Mouse (Mus musculus) limb, embryonic 14.5 days (tissue): ENCODE data around the gene Stxbp1. TPM values are rescaled to one million over a fixed set of nuclear protein-coding genes. Genes with fewer than 3 reads are reported as not detected.
A peak's percentile ranks its signal among the peaks of the same experiment; 100 is the strongest.

ENCODE experiments used
- ATAC-seq: fragments of 200-750 bp; cut with Nextera tagmentation; 2 replicates; pipeline ENCODE4 v1.8.0; 2017; ENCODE audit warnings: low read depth, moderate number of reproducible peaks, moderate TSS enrichment; ENCODE audit not compliant: low FRiP score
- DNase-seq: peaks from one replicate; pipeline ENCODE4 v3.0.0-alpha.2; 2015; ENCODE audit warnings: low spot score
- H3K27ac ChIP-seq: fragments of 300-500 bp; sonication (generic); replicated peaks from 2 replicates; pipeline ENCODE4 v1.5.1; 2014; ENCODE audit warnings: low read depth, mild to moderate bottlenecking, low read length, moderate library complexity, mixed read lengths
- H3K27me3 ChIP-seq: fragments of 300-500 bp; sonication (generic); 2 replicates; pipeline ENCODE4 v1.6.1; 2014; ENCODE audit warnings: low read length, mixed read lengths; ENCODE audit not compliant: control insufficient read depth, insufficient read depth
- H3K36me3 ChIP-seq: fragments of 300-500 bp; sonication (generic); 2 replicates; pipeline ENCODE4 v1.6.1; 2014; ENCODE audit warnings: mild to moderate bottlenecking, low read length, moderate library complexity, mixed read lengths; ENCODE audit not compliant: control insufficient read depth, insufficient read depth
- H3K4me1 ChIP-seq: fragments of 300-500 bp; sonication (generic); 2 replicates; pipeline ENCODE4 v1.6.1; 2014; ENCODE audit warnings: antibody characterized with exemption, low read length, mixed read lengths; ENCODE audit not compliant: control insufficient read depth, insufficient read depth
- H3K4me2 ChIP-seq: fragments of 300-500 bp; sonication (generic); replicated peaks from 2 replicates; pipeline ENCODE4 v1.6.1; 2014; ENCODE audit warnings: low read depth, mild to moderate bottlenecking, low read length, moderate library complexity; ENCODE audit not compliant: severe bottlenecking
- H3K4me3 ChIP-seq: fragments of 300-500 bp; sonication (generic); replicated peaks from 2 replicates; pipeline ENCODE4 v1.5.1; 2014; ENCODE audit warnings: low read length
- H3K9ac ChIP-seq: fragments of 300-500 bp; sonication (generic); 2 replicates; pipeline ENCODE4 v1.6.1; 2014; ENCODE audit warnings: mild to moderate bottlenecking, low read depth, low read length, moderate library complexity; ENCODE audit not compliant: severe bottlenecking
- H3K9me3 ChIP-seq: fragments of 300-500 bp; sonication (generic); 2 replicates; pipeline ENCODE4 v1.6.1; 2016; ENCODE audit warnings: low read length; ENCODE audit not compliant: control insufficient read depth
- POLR2A ChIP-seq: fragments of 200-500 bp; IDR thresholded peaks from 2 replicates; pipeline ENCODE4 v1.8.0; 2012; ENCODE audit warnings: inconsistent platforms, mild to moderate bottlenecking, moderate library complexity, borderline replicate concordance; ENCODE audit not compliant: insufficient read depth, insufficient read length; ENCODE audit errors: extremely low read depth
- WGBS: fragments of 180-500 bp; shearing (Covaris S2); extraction: QIAGEN DNeasy Blood & Tissue Kit; methylation state at CpG from one replicate; pipeline ENCODE4 v1.1.7; 2014; 5-methylcytosine and 5-hydroxymethylcytosine counted together
- polyA plus RNA-seq, 2 experiments: library from polyadenylated mRNA; depleted of rRNA in 1 of 2; stranded (reverse) in 1 of 2; unstranded in 1 of 2; fragments of >200 nt; fragmentation: Nextera tagmentation in 1 of 2; extraction: Ambion mirVana in 1 of 2; gene quantifications; 2 replicates each; pipeline versions ENCODE4 v1.2.1 to v1.2.3; 2012 to 2014

Gene Stxbp1
- polyA plus RNA-seq, 2 experiments = 15.8 to 22.2 TPM

- H3K27me3 ChIP-seq = no peaks in the 10 kb centered on the region
- WGBS = 78% methylated on average over 6 of the region's 6 CpGs
- H3K4me1 ChIP-seq = peaks cover 7% of the 10 kb centered on the region; the same call in 1 of the 2 replicates
- no peak overlapping the region for H3K4me3 ChIP-seq
- no peak for ATAC-seq
- no peak for TF ChIP-seq POLR2A
- no peaks in the 10 kb centered on the region for H3K9me3 ChIP-seq
- H3K27ac ChIP-seq = no peak overlapping the region
- no peak overlapping the region for H3K4me2 ChIP-seq
- DNase-seq = no peak
- H3K36me3 ChIP-seq = peaks cover 11% of the 10 kb centered on the region; the same call in 1 of the 2 replicates
- H3K9ac ChIP-seq = no peak overlapping the region
These were observed 24.4 kb downstream of the Stxbp1 start for GRCm38 (mm10) chr2:32822643-32823042.

GRCm38 (mm10) chr2:32821041-32821802 lies 25.8 kb downstream of the Stxbp1 start:
- Histone ChIP-seq H3K27ac (no peak overlapping the region), H3K27me3 (no peaks in the 10 kb centered on the region), H3K4me2 (no peak overlapping the region), H3K9ac (no peak overlapping the region), H3K4me1 (peaks cover 18% of the 10 kb centered on the region), H3K4me3 (no peak overlapping the region), H3K36me3 (peaks cover 11% of the 10 kb centered on the region; the same call in 1 of the 2 replicates), H3K9me3 (no peaks in the 10 kb centered on the region)
- TF ChIP-seq POLR2A = no peak
- no peak for DNase-seq
- no peak for ATAC-seq
- 68% methylated on average over 11 of the region's 11 CpGs for WGBS

GRCm38 (mm10) chr2:32818208-32818607 lies 28.8 kb downstream of the Stxbp1 start:
- Histone ChIP-seq H3K27me3 (no peaks in the 10 kb centered on the region), H3K9ac (no peak overlapping the region), H3K27ac (no peak overlapping the region), H3K4me1 (peaks cover 14% of the 10 kb centered on the region), H3K4me3 (no peak overlapping the region), H3K4me2 (no peak overlapping the region), H3K9me3 (no peaks in the 10 kb centered on the region), H3K36me3 (peaks cover 16% of the 10 kb centered on the region)
- TF ChIP-seq POLR2A = no peak
- ATAC-seq (no peak), DNase-seq (no peak)
- 90% methylated on average over 5 of the region's 5 CpGs for WGBS

GRCm38 (mm10) chr2:32817589-32817988 lies 29.5 kb downstream of the Stxbp1 start:
- Histone ChIP-seq H3K36me3 (peaks cover 20% of the 10 kb centered on the region), H3K27me3 (no peaks in the 10 kb centered on the region), H3K4me3 (no peak overlapping the region), H3K9me3 (no peaks in the 10 kb centered on the region), H3K4me2 (0 out of 2 replicates have a peak overlapping the region, but pooled peaks have one; percentile 19), H3K4me1 (peaks cover 14% of the 10 kb centered on the region), H3K27ac (peak overlapping the region; percentile 63), H3K9ac (peak overlapping the region; percentile 31; the same call in 1 of the 2 replicates)
- no peak for DNase-seq
- 46% methylated on average over 7 of the region's 7 CpGs for WGBS
- ATAC-seq = no peak
- no peak for TF ChIP-seq POLR2A

- peak; percentile 46 for DNase-seq
- Histone ChIP-seq H3K27me3 (no peaks in the 10 kb centered on the region), H3K9me3 (no peaks in the 10 kb centered on the region), H3K4me1 (peaks cover 14% of the 10 kb centered on the region), H3K27ac (peak overlapping the region; percentile 63), H3K9ac (peak overlapping the region; percentile 31; the same call in 1 of the 2 replicates), H3K4me2 (0 out of 2 replicates have a peak overlapping the region, but pooled peaks have one; percentile 19), H3K36me3 (peaks cover 22% of the 10 kb centered on the region), H3K4me3 (no peak overlapping the region)
- ATAC-seq = peak; percentile 60
- WGBS = 27% methylated on average over 17 of the region's 17 CpGs
- TF ChIP-seq POLR2A = no peak
These were observed 30.0 kb downstream of the Stxbp1 start for GRCm38 (mm10) chr2:32816946-32817581.
